Mouse (Mus musculus) bone marrow, adult 2 months (tissue): ENCODE measurements around the gene Zfp663.

Experiments
- CTCF ChIP-seq: fragments of 200-500 bp; IDR thresholded peaks from 2 replicates; pipeline ENCODE4 v1.5.1; 2011; ENCODE audit warnings: low read length, control low read depth; ENCODE audit not compliant: control insufficient read depth, insufficient read depth
- POLR2A ChIP-seq: fragments of 200-500 bp; IDR thresholded peaks from 2 replicates; pipeline ENCODE4 v1.6.1; 2011; ENCODE audit warnings: low read depth, mild to moderate bottlenecking, control low read depth, low read length, borderline replicate concordance; ENCODE audit not compliant: control insufficient read depth

GRCm38 (mm10) chr2:165349466-165349865 lies 19.1 kb downstream of the Zfp663 start:
- TF ChIP-seq CTCF: no peak
- TF ChIP-seq POLR2A: no peak
